Mouse (Mus musculus): ENCODE results near the gene Crtc3.

The Crtc3 gene

GRCm38 (mm10) chr7:80598436-80598985 lies 90.2 kb downstream of the Crtc3 start:
- no peak for DNase-seq (ENCODE audit: low spot score)

GRCm38 (mm10) chr7:80597900-80598299 lies 90.8 kb downstream of the Crtc3 start:
- DNase-seq (ENCODE audit: low spot score) = no peak

- DNase-seq (ENCODE audit: low spot score) = no peak
Observed at GRCm38 (mm10) chr7:80589054-80589746, 99.5 kb downstream of the Crtc3 start.

GRCm38 (mm10) chr7:80587684-80588083 lies 101.0 kb downstream of the Crtc3 start:
- no peak for DNase-seq (ENCODE audit: low spot score)

- DNase-seq (ENCODE audit: low spot score) = no peak
Observed at GRCm38 (mm10) chr7:80586681-80587660, 101.7 kb downstream of the Crtc3 start.

GRCm38 (mm10) chr7:80586161-80586560 lies 102.5 kb downstream of the Crtc3 start:
- no peak for DNase-seq (ENCODE audit: low spot score)

GRCm38 (mm10) chr7:80585380-80585779 lies 103.3 kb downstream of the Crtc3 start:
- DNase-seq (ENCODE audit: low spot score) = no peak

- peak; percentile 22 for DNase-seq (ENCODE audit: low spot score)
Observed at GRCm38 (mm10) chr7:80583981-80584380, 104.7 kb downstream of the Crtc3 start.

GRCm38 (mm10) chr7:80582821-80583451 lies 105.7 kb downstream of the Crtc3 start:
- no peak for DNase-seq (ENCODE audit: low spot score)

GRCm38 (mm10) chr7:80580368-80580767 lies 108.3 kb downstream of the Crtc3 start:
- DNase-seq (ENCODE audit: low spot score) = no peak

- no peak for DNase-seq (ENCODE audit: low spot score)
Observed at GRCm38 (mm10) chr7:80577417-80577980, 111.2 kb downstream of the Crtc3 start.

GRCm38 (mm10) chr7:80576626-80577025 lies 112.1 kb downstream of the Crtc3 start:
- no peak for DNase-seq (ENCODE audit: low spot score)

GRCm38 (mm10) chr7:80575750-80576149 lies 112.9 kb downstream of the Crtc3 start:
- no peak for DNase-seq (ENCODE audit: low spot score)

- DNase-seq (ENCODE audit: low spot score) = no peak
Observed at GRCm38 (mm10) chr7:80573076-80573475, 115.6 kb downstream of the Crtc3 start.

- DNase-seq (ENCODE audit: low spot score) = no peak
Observed at GRCm38 (mm10) chr7:80567982-80568381, 120.7 kb downstream of the Crtc3 start.

- DNase-seq (ENCODE audit: low spot score) = no peak
Observed at GRCm38 (mm10) chr7:80561931-80562330, 126.7 kb downstream of the Crtc3 start.

GRCm38 (mm10) chr7:80561271-80561670 lies 127.4 kb downstream of the Crtc3 start:
- no peak for DNase-seq (ENCODE audit: low spot score)

GRCm38 (mm10) chr7:80558572-80558971 lies 130.1 kb downstream of the Crtc3 start:
- DNase-seq (ENCODE audit: low spot score) = no peak

- no peak for DNase-seq (ENCODE audit: low spot score)
Observed at GRCm38 (mm10) chr7:80558101-80558500, 130.6 kb downstream of the Crtc3 start.

GRCm38 (mm10) chr7:80557161-80557560 lies 131.5 kb downstream of the Crtc3 start:
- no peak for DNase-seq (ENCODE audit: low spot score)

GRCm38 (mm10) chr7:80556166-80556565 lies 132.5 kb downstream of the Crtc3 start:
- DNase-seq (ENCODE audit: low spot score) = no peak

- no peak for DNase-seq (ENCODE audit: low spot score)
Observed at GRCm38 (mm10) chr7:80555146-80555545, 133.5 kb downstream of the Crtc3 start.

Measured in ovary, postnatal 14 days (tissue).